ENCODE assay signal across 7 mouse cellular contexts in the genomic region with DNA sequence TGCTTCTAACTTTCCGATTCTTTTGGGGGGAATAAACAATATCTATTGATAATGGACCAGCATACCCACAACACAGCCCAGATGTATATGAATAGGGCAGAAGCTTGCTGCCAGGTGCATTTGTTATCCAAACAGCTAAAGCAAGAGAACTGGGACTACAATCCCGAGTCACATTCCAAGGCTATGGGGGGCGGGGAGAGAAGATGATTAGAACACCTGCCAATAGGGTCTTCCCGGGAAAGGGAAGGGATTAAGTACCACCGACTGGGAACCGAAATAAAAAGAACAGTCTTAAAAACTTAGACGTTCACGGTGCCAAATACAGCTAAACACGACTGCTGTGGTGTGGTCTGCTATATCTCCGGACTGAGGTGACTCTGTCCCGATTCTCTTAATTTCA. TPM values are rescaled to one million over a fixed set of nuclear protein-coding genes. Genes with fewer than 3 reads are reported as not detected.
DNase-seq lines count a peak whose midpoint lies in the region; ATAC-seq and TF ChIP-seq lines count a peak whose summit lies in the region.

No protein-coding gene starts in this region.

- no peaks in the 10 kb centered on the region for H3K36me3 ChIP-seq in lung, embryonic 16.5 days (ENCODE audit: control insufficient read depth, insufficient read depth, low read length)
- no peaks in the 10 kb centered on the region for H3K36me3 ChIP-seq in embryonic facial prominence, embryonic 12.5 days
- H3K36me3 ChIP-seq in hindbrain, postnatal 0 days (ENCODE audit: insufficient read depth, low read length), result no peaks in the 10 kb centered on the region
- peaks cover 3% of the 10 kb centered on the region; the same call in 1 of the 2 replicates for H3K36me3 ChIP-seq in neural tube, embryonic 13.5 days

- H3K4me3 ChIP-seq in lung, embryonic 16.5 days (ENCODE audit: low read length), result peak overlapping the region; percentile 90
- H3K4me3 ChIP-seq in embryonic facial prominence, embryonic 12.5 days, result peak overlapping the region; percentile 68
- peak overlapping the region; percentile 59 for H3K4me3 ChIP-seq in hindbrain, postnatal 0 days (ENCODE audit: low read length)
- H3K4me3 ChIP-seq in neural tube, embryonic 13.5 days, result peak overlapping the region; percentile 92

- H3K9ac ChIP-seq in lung, embryonic 16.5 days (ENCODE audit: low read length), result peak overlapping the region; percentile 99
- peak overlapping the region; percentile 98 for H3K9ac ChIP-seq in embryonic facial prominence, embryonic 12.5 days
- H3K9ac ChIP-seq in hindbrain, postnatal 0 days (replicated peaks; ENCODE audit: low read length), result peak overlapping the region; percentile 88
- peak overlapping the region; percentile 97 for H3K9ac ChIP-seq in neural tube, embryonic 13.5 days

- no peak for TF ChIP-seq CTCF in hindbrain, postnatal 0 days (IDR thresholded peaks at IDR 0.05; ENCODE audit: low read depth)

- no peak for DNase-seq in lung, postnatal 25 days (ENCODE audit: low spot score)
- no peak for DNase-seq in hindbrain, postnatal 0 days (ENCODE audit: low spot score)
- no peak for DNase-seq in right cerebral cortex, postnatal 25 days

- peak overlapping the region; percentile 67 for H3K4me2 ChIP-seq in lung, embryonic 16.5 days (ENCODE audit: low read depth, low read length)
- peak overlapping the region; percentile 88 for H3K4me2 ChIP-seq in embryonic facial prominence, embryonic 12.5 days (replicated peaks)
- peak overlapping the region; percentile 83 for H3K4me2 ChIP-seq in hindbrain, postnatal 0 days (ENCODE audit: low read depth, low read length)
- H3K4me2 ChIP-seq in neural tube, embryonic 13.5 days, result peak overlapping the region; percentile 94

- no peaks in the 10 kb centered on the region for H3K27me3 ChIP-seq in lung, embryonic 16.5 days (ENCODE audit: control insufficient read depth, insufficient read depth, low read depth, low read length)
- no peaks in the 10 kb centered on the region for H3K27me3 ChIP-seq in embryonic facial prominence, embryonic 12.5 days
- H3K27me3 ChIP-seq in hindbrain, postnatal 0 days (ENCODE audit: insufficient read depth, low read length), result no peaks in the 10 kb centered on the region
- H3K27me3 ChIP-seq in neural tube, embryonic 13.5 days, result no peaks in the 10 kb centered on the region

- no peaks in the 10 kb centered on the region for H3K9me3 ChIP-seq in lung, embryonic 16.5 days (ENCODE audit: control insufficient read depth, low read length)
- no peaks in the 10 kb centered on the region for H3K9me3 ChIP-seq in embryonic facial prominence, embryonic 12.5 days
- no peaks in the 10 kb centered on the region for H3K9me3 ChIP-seq in hindbrain, postnatal 0 days (ENCODE audit: low read length)
- H3K9me3 ChIP-seq in neural tube, embryonic 13.5 days, result no peaks in the 10 kb centered on the region

- ATAC-seq in lung, embryonic 16.5 days (ENCODE audit: low read depth), result no peak
- ATAC-seq in embryonic facial prominence, embryonic 12.5 days (ENCODE audit: insufficient number of reproducible peaks, insufficient read depth, low FRiP score, low TSS enrichment), result no peak
- ATAC-seq in hindbrain, postnatal 0 days, result no peak
- no peak for ATAC-seq in neural tube, embryonic 13.5 days (ENCODE audit: low read depth)
- no peak; the same call in 1 of the 2 replicates for ATAC-seq in megakaryocyte-erythroid progenitor cell, adult 5-6 weeks (replicated peaks; ENCODE audit: low FRiP score, low TSS enrichment, poor library complexity, severe bottlenecking)

- peak overlapping the region; percentile 100 for H3K27ac ChIP-seq in lung, embryonic 16.5 days (ENCODE audit: low read length)
- H3K27ac ChIP-seq in embryonic facial prominence, embryonic 12.5 days, result peak overlapping the region; percentile 100; the same call in 1 of the 2 replicates
- H3K27ac ChIP-seq in hindbrain, postnatal 0 days, result peak overlapping the region; percentile 100
- no peak overlapping the region for H3K27ac ChIP-seq in neural tube, embryonic 13.5 days (replicated peaks)

- peaks cover 25% of the 10 kb centered on the region for H3K4me1 ChIP-seq in lung, embryonic 16.5 days (replicated peaks; ENCODE audit: control insufficient read depth, insufficient read depth, low read length)
- H3K4me1 ChIP-seq in embryonic facial prominence, embryonic 12.5 days, result peaks cover 23% of the 10 kb centered on the region
- peaks cover 9% of the 10 kb centered on the region; the same call in 1 of the 2 replicates for H3K4me1 ChIP-seq in hindbrain, postnatal 0 days (ENCODE audit: insufficient read depth, low read length)
- H3K4me1 ChIP-seq in neural tube, embryonic 13.5 days (replicated peaks), result peaks cover 42% of the 10 kb centered on the region

- WGBS in lung, embryonic 16.5 days, result 3% methylated on average over 11 of the region's 11 CpGs
- WGBS in embryonic facial prominence, embryonic 12.5 days, result 4% methylated on average over 11 of the region's 11 CpGs
- 2% methylated on average over 11 of the region's 11 CpGs for WGBS in hindbrain, postnatal 0 days
- 4% methylated on average over 11 of the region's 11 CpGs for WGBS in neural tube, embryonic 13.5 days

RNA-seq across cellular contexts. Expression of gene Ctcf, which starts 0.9 kb away (rescaled TPM):
- 112 and 116 TPM in 2 replicates for polyA plus RNA-seq in lung, embryonic 16.5 days (2015; fragmentation: Nextera tagmentation; extraction: Ambion mirVana)
- polyA plus RNA-seq in embryonic facial prominence, embryonic 12.5 days (2016; fragmentation: Nextera tagmentation; extraction: Ambion mirVana), result 138 and 152 TPM in 2 replicates
- 27.4 and 35.9 TPM in 2 replicates for total RNA-seq in hindbrain, postnatal 0 days (2014; rRNA removed)
- polyA plus RNA-seq in hindbrain, postnatal 0 days (2015; fragmentation: Nextera tagmentation; extraction: Ambion mirVana), result 87.4 and 88.1 TPM in 2 replicates
- polyA plus RNA-seq in neural tube, embryonic 13.5 days (2015; fragmentation: Nextera tagmentation; extraction: Ambion mirVana), result 105 and 118 TPM in 2 replicates
- 96.1 and 112 TPM in 2 replicates for total RNA-seq in megakaryocyte-erythroid progenitor cell, adult 5-6 weeks (2014; fragmentation: Nextera tagmentation)
- total RNA-seq in megakaryocyte-erythroid progenitor cell, adult 5-6 weeks (2017), result 113 and 160 TPM in 2 replicates

RNA-seq across cellular contexts. Expression of gene Agrp, which starts 1.7 kb away (rescaled TPM):
- polyA plus RNA-seq in lung, embryonic 16.5 days (2015; fragmentation: Nextera tagmentation; extraction: Ambion mirVana), result 0.60 TPM in 1 of 2 replicates, not detected in the other
- 1.5 and 1.7 TPM in 2 replicates for polyA plus RNA-seq in embryonic facial prominence, embryonic 12.5 days (2016; fragmentation: Nextera tagmentation; extraction: Ambion mirVana)
- total RNA-seq in hindbrain, postnatal 0 days (2014; rRNA removed), result 2.1 TPM in 1 of 2 replicates, not detected in the other
- 1.3 and 1.4 TPM in 2 replicates for polyA plus RNA-seq in hindbrain, postnatal 0 days (2015; fragmentation: Nextera tagmentation; extraction: Ambion mirVana)
- polyA plus RNA-seq in neural tube, embryonic 13.5 days (2015; fragmentation: Nextera tagmentation; extraction: Ambion mirVana), result 2.0 TPM in 2 replicates
- total RNA-seq in megakaryocyte-erythroid progenitor cell, adult 5-6 weeks (2014; fragmentation: Nextera tagmentation), result not detected in 2 replicates
- total RNA-seq in megakaryocyte-erythroid progenitor cell, adult 5-6 weeks (2017), result not detected in 2 replicates

RNA-seq across cellular contexts. Expression of gene Ripor1, which starts 30.4 kb away (rescaled TPM):
- polyA plus RNA-seq in lung, embryonic 16.5 days (2015; fragmentation: Nextera tagmentation; extraction: Ambion mirVana), result 33.1 and 36.8 TPM in 2 replicates
- 14.6 and 15.3 TPM in 2 replicates for polyA plus RNA-seq in embryonic facial prominence, embryonic 12.5 days (2016; fragmentation: Nextera tagmentation; extraction: Ambion mirVana)
- total RNA-seq in hindbrain, postnatal 0 days (2014; rRNA removed), result 14.4 and 15.1 TPM in 2 replicates
- polyA plus RNA-seq in hindbrain, postnatal 0 days (2015; fragmentation: Nextera tagmentation; extraction: Ambion mirVana), result 23.5 and 28.7 TPM in 2 replicates
- 30.5 and 35.9 TPM in 2 replicates for polyA plus RNA-seq in neural tube, embryonic 13.5 days (2015; fragmentation: Nextera tagmentation; extraction: Ambion mirVana)
- 148 and 206 TPM in 2 replicates for total RNA-seq in megakaryocyte-erythroid progenitor cell, adult 5-6 weeks (2014; fragmentation: Nextera tagmentation)
- 16.7 and 20.6 TPM in 2 replicates for total RNA-seq in megakaryocyte-erythroid progenitor cell, adult 5-6 weeks (2017)

RNA-seq across cellular contexts. Expression of gene Carmil2, which starts 50.6 kb away (rescaled TPM):
- polyA plus RNA-seq in lung, embryonic 16.5 days (2015; fragmentation: Nextera tagmentation; extraction: Ambion mirVana), result 0.58 and 0.79 TPM in 2 replicates
- 2.8 and 3.2 TPM in 2 replicates for polyA plus RNA-seq in embryonic facial prominence, embryonic 12.5 days (2016; fragmentation: Nextera tagmentation; extraction: Ambion mirVana)
- total RNA-seq in hindbrain, postnatal 0 days (2014; rRNA removed), result 1.8 and 6.0 TPM in 2 replicates
- polyA plus RNA-seq in hindbrain, postnatal 0 days (2015; fragmentation: Nextera tagmentation; extraction: Ambion mirVana), result 29.1 and 30.5 TPM in 2 replicates
- 16.6 and 20.2 TPM in 2 replicates for polyA plus RNA-seq in neural tube, embryonic 13.5 days (2015; fragmentation: Nextera tagmentation; extraction: Ambion mirVana)
- 5.7 and 7.1 TPM in 2 replicates for total RNA-seq in megakaryocyte-erythroid progenitor cell, adult 5-6 weeks (2014; fragmentation: Nextera tagmentation)
- 1.1 and 2.7 TPM in 2 replicates for total RNA-seq in megakaryocyte-erythroid progenitor cell, adult 5-6 weeks (2017)
